Mouse (Mus musculus) cortical plate, adult 2 months (tissue): ENCODE data around the gene Mip.

ENCODE experiments used
- CTCF ChIP-seq: fragments of 200-500 bp; IDR thresholded peaks from 2 replicates; pipeline ENCODE4 v1.5.1; 2011; ENCODE audit warnings: mild to moderate bottlenecking, control low read depth, low read length; ENCODE audit not compliant: insufficient read depth; ENCODE audit errors: extremely low read depth
- POLR2A ChIP-seq: fragments of 200-500 bp; IDR thresholded peaks from 2 replicates; pipeline ENCODE4 v1.6.1; 2011; ENCODE audit warnings: mild to moderate bottlenecking, low read length, control low read depth; ENCODE audit not compliant: insufficient read depth; ENCODE audit errors: extremely low read depth

DNA sequence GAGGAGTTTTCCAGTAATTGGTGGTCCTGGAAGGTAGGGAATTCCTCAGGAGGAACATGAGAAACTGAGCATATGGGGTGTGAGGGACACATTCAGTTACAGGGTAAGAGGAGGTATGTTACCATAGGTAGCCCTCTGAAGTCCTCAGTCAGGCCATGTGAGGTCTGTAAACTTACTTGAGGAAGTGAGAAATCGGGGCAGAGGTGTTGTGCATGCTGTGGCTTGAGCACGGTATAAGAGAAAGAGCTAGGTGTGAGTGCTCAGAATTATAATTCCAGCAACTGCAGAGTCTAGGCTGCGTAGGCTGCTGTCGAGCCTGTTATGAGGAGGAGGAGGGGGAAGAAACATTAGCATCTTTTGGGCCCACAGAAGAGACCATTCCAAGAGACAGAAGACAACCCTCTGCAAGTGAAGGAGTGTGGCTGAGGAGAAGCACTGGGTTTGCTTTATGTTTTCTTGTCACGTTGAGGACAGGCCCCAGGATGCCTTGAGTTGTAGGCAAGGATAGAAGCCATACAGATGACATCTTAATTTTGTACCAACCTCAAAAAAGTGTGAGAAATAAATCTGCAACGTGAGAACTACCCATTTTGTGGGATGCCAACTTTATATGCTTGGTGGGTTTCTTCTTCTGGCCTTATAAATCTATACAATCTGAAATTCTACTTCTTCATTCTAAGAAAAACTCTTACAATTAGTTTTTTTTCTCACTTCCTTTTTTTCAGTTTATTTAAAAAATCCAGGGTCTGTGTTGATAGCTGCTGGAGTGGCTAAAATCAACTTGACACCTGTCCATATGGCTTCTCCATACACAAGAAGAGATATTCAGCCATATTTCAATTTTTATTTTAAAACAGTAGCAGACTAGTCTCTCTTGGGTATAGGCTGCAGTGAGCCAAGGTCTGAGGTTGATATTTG is 38.0 kb downstream of the Mip start:
- TF ChIP-seq CTCF = no peak
- no peak for TF ChIP-seq POLR2A
